ENCODE assay signal across 8 mouse cellular contexts in the genomic region with DNA sequence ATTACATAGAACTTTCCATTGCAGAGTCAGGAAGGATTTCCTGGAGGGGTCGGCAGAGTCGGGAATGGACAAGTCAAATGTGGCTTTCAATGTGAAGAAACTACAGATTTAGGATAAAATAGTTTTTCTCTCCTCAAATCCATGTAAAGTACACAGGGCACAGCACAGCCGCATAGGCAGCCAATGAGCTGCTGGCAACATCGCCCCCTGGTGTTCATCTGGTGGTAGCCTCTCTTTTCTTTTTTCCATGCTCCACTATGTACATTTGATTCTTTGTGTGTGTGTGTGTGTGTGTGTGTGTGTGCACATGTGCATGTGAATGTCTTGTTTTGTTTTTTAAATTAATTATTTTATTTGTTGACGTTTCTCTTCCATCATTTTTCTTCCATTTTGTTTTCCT.
DNase-seq lines count a peak whose midpoint lies in the region; ATAC-seq and TF ChIP-seq lines count a peak whose summit lies in the region.

No protein-coding gene starts in this region.

- no peak overlapping the region for H3K9ac ChIP-seq in hindbrain, embryonic 16.5 days (ENCODE audit: low read depth, low read length)
- no peak overlapping the region for H3K9ac ChIP-seq in midbrain, postnatal 0 days (replicated peaks; ENCODE audit: low read length, poor library complexity, severe bottlenecking)
- H3K9ac ChIP-seq in forebrain, embryonic 13.5 days, result no peak overlapping the region

- no peak for ATAC-seq in hindbrain, embryonic 16.5 days
- no peak for ATAC-seq in G1E (ENCODE audit: extremely low read depth, insufficient number of reproducible peaks, low FRiP score, poor library complexity, severe bottlenecking)
- ATAC-seq in midbrain, postnatal 0 days (ENCODE audit: low FRiP score), result no peak
- ATAC-seq in erythroid progenitor cell, adult 5-6 weeks (replicated peaks; ENCODE audit: low FRiP score, poor library complexity, severe bottlenecking), result no peak
- ATAC-seq in forebrain, embryonic 13.5 days, result no peak

- 50% methylated on average over 5 of the region's 5 CpGs for whole genome bisulfite sequencing in hindbrain, embryonic 10.5 days
- WGBS in hindbrain, embryonic 16.5 days, result 60% methylated on average over 5 of the region's 5 CpGs
- WGBS in midbrain, postnatal 0 days, result 55% methylated on average over 5 of the region's 5 CpGs
- 49% methylated on average over 5 of the region's 5 CpGs for WGBS in forebrain, embryonic 13.5 days

- H3K4me2 ChIP-seq in hindbrain, embryonic 16.5 days (ENCODE audit: low read length), result no peak overlapping the region
- H3K4me2 ChIP-seq in midbrain, postnatal 0 days (ENCODE audit: low read depth, low read length, poor library complexity, severe bottlenecking), result no peak overlapping the region
- H3K4me2 ChIP-seq in forebrain, embryonic 13.5 days, result no peak overlapping the region

- no peak overlapping the region for H3K4me3 ChIP-seq in hindbrain, embryonic 10.5 days
- no peak overlapping the region for H3K4me3 ChIP-seq in hindbrain, embryonic 16.5 days (ENCODE audit: low read length)
- H3K4me3 ChIP-seq in G1E (ENCODE audit: low read depth, low read length), result no peak overlapping the region
- H3K4me3 ChIP-seq in midbrain, postnatal 0 days (ENCODE audit: low read depth, low read length), result no peak overlapping the region
- H3K4me3 ChIP-seq in forebrain, embryonic 13.5 days, result no peak overlapping the region

- no peaks in the 10 kb centered on the region for H3K36me3 ChIP-seq in hindbrain, embryonic 10.5 days
- no peaks in the 10 kb centered on the region for H3K36me3 ChIP-seq in hindbrain, embryonic 16.5 days (ENCODE audit: control insufficient read depth, insufficient read depth, low read length)
- H3K36me3 ChIP-seq in G1E (replicated peaks), result no peaks in the 10 kb centered on the region
- no peaks in the 10 kb centered on the region for H3K36me3 ChIP-seq in midbrain, postnatal 0 days (ENCODE audit: insufficient read depth, low read length)
- H3K36me3 ChIP-seq in forebrain, embryonic 13.5 days (ENCODE audit: poor library complexity, severe bottlenecking), result no peaks in the 10 kb centered on the region

- no peak overlapping the region for H3K27ac ChIP-seq in hindbrain, embryonic 10.5 days
- no peak overlapping the region for H3K27ac ChIP-seq in hindbrain, embryonic 16.5 days (ENCODE audit: low read depth, low read length)
- H3K27ac ChIP-seq in midbrain, postnatal 0 days (ENCODE audit: low read depth, low read length), result no peak overlapping the region
- H3K27ac ChIP-seq in forebrain, embryonic 13.5 days, result no peak overlapping the region

- H3K9me3 ChIP-seq in hindbrain, embryonic 10.5 days, result no peaks in the 10 kb centered on the region
- H3K9me3 ChIP-seq in hindbrain, embryonic 16.5 days (ENCODE audit: control insufficient read depth, low read length), result no peaks in the 10 kb centered on the region
- H3K9me3 ChIP-seq in G1E (replicated peaks), result no peaks in the 10 kb centered on the region
- H3K9me3 ChIP-seq in midbrain, postnatal 0 days (ENCODE audit: low read length), result no peaks in the 10 kb centered on the region
- no peaks in the 10 kb centered on the region for H3K9me3 ChIP-seq in forebrain, embryonic 13.5 days (replicated peaks)

- TF ChIP-seq CTCF in G1E (IDR thresholded peaks at IDR 0.05; ENCODE audit: low read depth, low read length), result peak; percentile 78
- peak; percentile 60 for TF ChIP-seq CTCF in midbrain, postnatal 0 days (IDR thresholded peaks at IDR 0.05)

- H3K4me1 ChIP-seq in hindbrain, embryonic 10.5 days (replicated peaks), result peaks cover 25% of the 10 kb centered on the region
- no peaks in the 10 kb centered on the region for H3K4me1 ChIP-seq in hindbrain, embryonic 16.5 days (ENCODE audit: control insufficient read depth, insufficient read depth, low read depth, low read length)
- no peaks in the 10 kb centered on the region for H3K4me1 ChIP-seq in G1E (ENCODE audit: insufficient read depth, low read depth, low read length)
- no peaks in the 10 kb centered on the region for H3K4me1 ChIP-seq in midbrain, postnatal 0 days (ENCODE audit: insufficient read depth, low read length)
- no peaks in the 10 kb centered on the region for H3K4me1 ChIP-seq in forebrain, embryonic 13.5 days

- DNase-seq in hindbrain, embryonic 10.5 days (ENCODE audit: low spot score), result peak; percentile 27
- DNase-seq in 3T3-L1 (ENCODE audit: low read depth, low spot score) (peak; percentile 52), G1E (ENCODE audit: low spot score) (peak; percentile 6)
- peak; percentile 8 to 11 for DNase-seq in cerebellum, postnatal 36 days
- no peak for DNase-seq in midbrain, postnatal 0 days (ENCODE audit: low spot score)

- no peaks in the 10 kb centered on the region for H3K27me3 ChIP-seq in hindbrain, embryonic 10.5 days (ENCODE audit: insufficient read depth, poor library complexity, severe bottlenecking)
- no peaks in the 10 kb centered on the region for H3K27me3 ChIP-seq in hindbrain, embryonic 16.5 days (replicated peaks; ENCODE audit: control insufficient read depth, insufficient read depth, low read length)
- H3K27me3 ChIP-seq in G1E (ENCODE audit: insufficient read depth, low read length), result no peaks in the 10 kb centered on the region
- no peaks in the 10 kb centered on the region for H3K27me3 ChIP-seq in midbrain, postnatal 0 days (ENCODE audit: insufficient read depth, low read length)
- no peaks in the 10 kb centered on the region for H3K27me3 ChIP-seq in forebrain, embryonic 13.5 days
